Mouse (Mus musculus): ENCODE data around the gene Aox2. TPM values are rescaled to one million over a fixed set of nuclear protein-coding genes. Genes with fewer than 3 reads are reported as not detected.
A peak's percentile ranks its signal among the peaks of the same experiment; 100 is the strongest.
"Not testable (repeated sequence)": the region's sequence is repeated elsewhere in the genome, so short reads cannot be mapped to it uniquely, and the experiment has no call there.

Gene Aox2
- total RNA-seq, 2 experiments from 2014 or later = 0.06 to 0.12 TPM

GRCm38 (mm10) chr1:58348712-58349111, 70.6 kb downstream of the Aox2 start:
- DNase-seq = no peak

GRCm38 (mm10) chr1:58353238-58353893, 75.2 kb downstream of the Aox2 start:
- no peak for DNase-seq

- peak; percentile 75 for DNase-seq
Observed at GRCm38 (mm10) chr1:58358958-58359901, 81.1 kb downstream of the Aox2 start.

GRCm38 (mm10) chr1:58362296-58362695, 84.2 kb downstream of the Aox2 start:
- no peak for DNase-seq

- DNase-seq = no peak
Observed at GRCm38 (mm10) chr1:58364551-58364950, 86.4 kb downstream of the Aox2 start.

GRCm38 (mm10) chr1:58365829-58366228, 87.7 kb downstream of the Aox2 start:
- no peak for DNase-seq

- no peak for DNase-seq
Observed at GRCm38 (mm10) chr1:58366737-58367471, 88.8 kb downstream of the Aox2 start.

- DNase-seq = no peak
Observed at GRCm38 (mm10) chr1:58369716-58370115, 91.6 kb downstream of the Aox2 start.

- DNase-seq = not testable (repeated sequence)
Observed at GRCm38 (mm10) chr1:58374266-58374665, 96.1 kb downstream of the Aox2 start.

GRCm38 (mm10) chr1:58375574-58376147, 97.5 kb downstream of the Aox2 start:
- peak; percentile 21 for DNase-seq

- peak; percentile 38 for DNase-seq
Observed at GRCm38 (mm10) chr1:58382586-58383281, 104.6 kb downstream of the Aox2 start.

GRCm38 (mm10) chr1:58391421-58392267, 113.5 kb downstream of the Aox2 start:
- DNase-seq = peak; percentile 14

GRCm38 (mm10) chr1:58392268-58392651, 114.1 kb downstream of the Aox2 start:
- DNase-seq = no peak

- DNase-seq = peak; percentile 96
Observed at GRCm38 (mm10) chr1:58392652-58393283, 114.6 kb downstream of the Aox2 start, which contains the start of gene Bzw1. TSS of gene Bzw1 (plus strand) at chr1:58392898.

GRCm38 (mm10) chr1:58393284-58394195, 115.4 kb downstream of the Aox2 start:
- DNase-seq = peak; percentile 70

- DNase-seq = no peak
Observed at GRCm38 (mm10) chr1:58395341-58395740, 117.2 kb downstream of the Aox2 start.

GRCm38 (mm10) chr1:58396179-58396578, 118.1 kb downstream of the Aox2 start:
- DNase-seq = no peak

- no peak for DNase-seq
Observed at GRCm38 (mm10) chr1:58397731-58398130, 119.6 kb downstream of the Aox2 start.

- DNase-seq = no peak
Observed at GRCm38 (mm10) chr1:58401396-58401795, 123.3 kb downstream of the Aox2 start.

Measured in adrenal gland, postnatal 10 days (tissue).